Mouse (Mus musculus): ENCODE data around the gene Cd52. TPM values are rescaled to one million over a fixed set of nuclear protein-coding genes. Genes with fewer than 3 reads are reported as not detected.

Gene Cd52
- total RNA-seq, 2 experiments from 2014 or later: 1.6 to 3.4 TPM

GRCm38 (mm10) chr4:134096120-134096519 lies 1.2 kb upstream of the Cd52 start:
- no peak for DNase-seq (ENCODE audit: low spot score in 2 of 2)
- intact Hi-C loops (cut with DNase I): no loop called here

GRCm38 (mm10) chr4:134094004-134094564 lies 798 bp downstream of the Cd52 start:
- intact Hi-C loops (cut with DNase I): no loop called here
- DNase-seq (ENCODE audit: low spot score in 2 of 2): no peak

GRCm38 (mm10) chr4:134092382-134093288 lies 2.2 kb downstream of the Cd52 start:
- peak in 1 of 2 experiments; percentile 23 for DNase-seq (ENCODE audit: low spot score in 2 of 2)
- intact Hi-C loops (cut with DNase I): loop anchor here (1.0 kb wide), 1 partner anchor 32 kb away; no protein-coding TSS in a partner anchor

GRCm38 (mm10) chr4:134091225-134091529 lies 3.7 kb downstream of the Cd52 start:
- intact Hi-C loops (cut with DNase I): no loop called here
- DNase-seq (ENCODE audit: low spot score in 2 of 2): no peak

GRCm38 (mm10) chr4:134090521-134091224 lies 4.2 kb downstream of the Cd52 start:
- no peak for DNase-seq (ENCODE audit: low spot score in 2 of 2)
- intact Hi-C loops (cut with DNase I): no loop called here

- no peak for DNase-seq (ENCODE audit: low spot score in 2 of 2)
- intact Hi-C loops (cut with DNase I): no loop called here
These were observed 5.9 kb downstream of the Cd52 start for GRCm38 (mm10) chr4:134089029-134089428.

GRCm38 (mm10) chr4:134087412-134087811 lies 7.5 kb downstream of the Cd52 start:
- DNase-seq (ENCODE audit: low spot score in 2 of 2): peak; percentile 17 to 25
- intact Hi-C loops (cut with DNase I): loop anchor here (2.0 kb wide), 1 partner anchor 51 kb away; no protein-coding TSS in a partner anchor

GRCm38 (mm10) chr4:134084999-134085398 lies 9.9 kb downstream of the Cd52 start:
- intact Hi-C loops (cut with DNase I): no loop called here
- no peak for DNase-seq (ENCODE audit: low spot score in 2 of 2)

GRCm38 (mm10) chr4:134082460-134082859 lies 12.4 kb downstream of the Cd52 start:
- intact Hi-C loops (cut with DNase I): no loop called here
- no peak for DNase-seq (ENCODE audit: low spot score in 2 of 2)

- peak; percentile 73 to 77 for DNase-seq (ENCODE audit: low spot score in 2 of 2)
- intact Hi-C loops (cut with DNase I): loop anchor here (2.0 kb wide), 1 partner anchor 49 kb away; no protein-coding TSS in a partner anchor
These were observed 13.0 kb downstream of the Cd52 start for GRCm38 (mm10) chr4:134081730-134082386.

- DNase-seq (ENCODE audit: low spot score in 2 of 2): no peak
- intact Hi-C loops (cut with DNase I): loop anchor here (2.0 kb wide), 1 partner anchor 48 kb away; no protein-coding TSS in a partner anchor
These were observed 14.2 kb downstream of the Cd52 start for GRCm38 (mm10) chr4:134080674-134081073.

- peak; percentile 27 to 45 for DNase-seq (ENCODE audit: low spot score in 2 of 2)
- intact Hi-C loops (cut with DNase I): no loop called here
These were observed 16.2 kb downstream of the Cd52 start for GRCm38 (mm10) chr4:134078694-134079093.

- intact Hi-C loops (cut with DNase I): no loop called here
- no peak for DNase-seq (ENCODE audit: low spot score in 2 of 2)
These were observed 25.9 kb downstream of the Cd52 start for GRCm38 (mm10) chr4:134068793-134069580.

GRCm38 (mm10) chr4:134067833-134068544 lies 26.9 kb downstream of the Cd52 start:
- DNase-seq (ENCODE audit: low spot score in 2 of 2): peak in 1 of 2 experiments; percentile 15
- intact Hi-C loops (cut with DNase I): no loop called here

- no peak for DNase-seq (ENCODE audit: low spot score in 2 of 2)
- intact Hi-C loops (cut with DNase I): no loop called here
These were observed 27.5 kb downstream of the Cd52 start for GRCm38 (mm10) chr4:134067383-134067782.

GRCm38 (mm10) chr4:134065431-134066004 lies 29.4 kb downstream of the Cd52 start:
- DNase-seq (ENCODE audit: low spot score in 2 of 2): no peak
- intact Hi-C loops (cut with DNase I): no loop called here

- intact Hi-C loops (cut with DNase I): no loop called here
- no peak for DNase-seq (ENCODE audit: low spot score in 2 of 2)
These were observed 32.3 kb downstream of the Cd52 start for GRCm38 (mm10) chr4:134062561-134062960.

- DNase-seq (ENCODE audit: low spot score in 2 of 2): no peak
- intact Hi-C loops (cut with DNase I): no loop called here
These were observed 32.9 kb downstream of the Cd52 start for GRCm38 (mm10) chr4:134061944-134062446.
